Mouse (Mus musculus): Measurements from ENCODE around the gene Calm4.

- TF ChIP-seq USF1 (IDR thresholded peaks at IDR 0.05; ENCODE audit: low read depth) (no peak), POLR2A (IDR thresholded peaks at IDR 0.05; ENCODE audit: insufficient read length, low read depth) (no peak), MYOG (IDR thresholded peaks at IDR 0.05; ENCODE audit: control insufficient read depth in 1 of 3, insufficient read depth in 1 of 3, insufficient read length in 2 of 3, low read depth in 2 of 3) (no peak), POLR2AphosphoS2 (IDR thresholded peaks at IDR 0.05; ENCODE audit: insufficient read length, low read depth) (no peak), MAX (IDR thresholded peaks at IDR 0.05; ENCODE audit: low read depth) (no peak), TCF12 (IDR thresholded peaks at IDR 0.05; ENCODE audit: insufficient read depth, poor library complexity, severe bottlenecking) (no peak)
These were observed 35.3 kb downstream of the Calm4 start for GRCm38 (mm10) chr13:3872832-3873231.
